Mouse (Mus musculus) monocyte, adult 5-6 weeks (primary cell): ENCODE data around the gene Runx2. TPM values are rescaled to one million over a fixed set of nuclear protein-coding genes. Genes with fewer than 3 reads are reported as not detected.

ENCODE experiments used
- ATAC-seq: fragments of 153-309, 156-312 bp; replicated peaks from 2 replicates; pipeline ENCODE4 v1.8.0; 2017; ENCODE audit warnings: mild to moderate bottlenecking; ENCODE audit not compliant: low TSS enrichment, insufficient number of reproducible peaks, severe bottlenecking, poor library complexity, low FRiP score
- total RNA-seq: library from RNA; stranded (forward); fragments of 200-1000, 200-491, 200-594 nt; gene quantifications from 3 replicates; pipeline ENCODE4 v1.2.3, GENCODE M21; 2017

Gene Runx2
- total RNA-seq, 1 experiment from 2014 or later, result 16.8 TPM

DNA sequence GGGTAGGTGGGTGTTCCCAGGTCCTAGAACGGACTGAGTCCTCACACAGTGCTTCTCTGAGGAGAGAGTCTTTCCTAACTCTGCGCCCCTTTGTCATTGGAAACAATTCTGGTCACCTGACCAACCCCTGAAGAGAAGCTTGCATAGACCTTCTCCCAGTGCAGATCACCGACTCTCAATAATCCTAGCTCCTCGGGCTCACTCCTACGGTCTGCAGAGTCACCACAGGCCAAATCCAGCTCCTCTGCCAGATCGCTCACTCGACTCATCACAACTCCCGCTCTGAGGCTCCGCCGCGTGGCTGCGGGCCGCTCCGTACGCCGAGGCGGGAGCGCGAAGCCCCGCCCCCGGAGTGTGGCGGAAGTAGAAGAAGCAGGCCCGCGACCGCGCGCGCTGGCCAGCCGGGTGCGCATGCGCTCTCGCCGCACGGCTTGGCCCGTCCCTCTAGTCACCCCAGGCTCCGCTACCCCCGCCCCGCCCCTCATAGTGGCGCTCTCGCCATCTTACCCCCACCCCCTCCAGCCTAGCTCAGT is 37.8 kb downstream of the Runx2 start, which contains the start of gene Supt3:
TSS of gene Supt3 (plus strand) at position 415 of the 533 bp plus-strand sequence.
- ATAC-seq, result peak; percentile 83

GRCm38 (mm10) chr17:44772576-44772975 is 42.0 kb downstream of the Runx2 start:
- no peak for ATAC-seq

DNA sequence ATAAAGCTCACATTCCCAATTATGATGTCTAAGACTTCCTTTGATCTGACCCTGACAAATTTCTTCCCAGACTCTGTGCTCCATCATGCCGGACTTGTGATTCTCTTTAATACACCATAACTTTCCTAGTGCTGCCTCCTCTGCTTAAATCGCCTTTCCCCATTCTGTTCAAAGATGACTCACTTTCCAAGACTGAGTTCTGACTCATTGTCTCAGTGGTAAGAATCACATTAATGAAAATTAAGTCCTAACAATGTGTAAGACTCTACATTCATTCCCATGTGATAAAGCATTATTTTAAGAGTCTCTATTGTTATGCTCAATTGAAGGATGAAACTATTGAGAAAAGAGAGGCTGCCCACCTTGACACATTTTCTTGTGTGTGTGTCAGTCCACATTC is 43.7 kb downstream of the Runx2 start:
- ATAC-seq, result no peak

DNA sequence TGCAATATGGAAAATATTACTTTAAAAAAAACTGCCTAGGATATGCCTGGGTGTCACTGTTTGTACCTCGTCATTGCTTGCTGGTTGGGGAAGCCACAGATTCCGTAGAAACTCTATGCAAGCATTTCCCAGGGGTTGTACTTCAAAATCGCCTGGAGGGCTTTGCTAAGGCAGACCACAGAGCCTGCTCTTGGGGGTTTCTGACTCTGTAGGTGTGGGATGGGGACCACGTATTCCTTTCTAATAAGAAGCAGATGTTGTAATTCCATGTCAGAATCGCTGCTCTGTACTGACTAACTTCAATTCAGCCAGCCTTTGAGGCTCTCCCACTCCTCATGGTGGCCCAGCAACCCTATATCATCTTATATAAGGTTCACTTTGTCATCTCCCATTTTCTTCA is 46.1 kb downstream of the Runx2 start:
- ATAC-seq, result no peak

DNA sequence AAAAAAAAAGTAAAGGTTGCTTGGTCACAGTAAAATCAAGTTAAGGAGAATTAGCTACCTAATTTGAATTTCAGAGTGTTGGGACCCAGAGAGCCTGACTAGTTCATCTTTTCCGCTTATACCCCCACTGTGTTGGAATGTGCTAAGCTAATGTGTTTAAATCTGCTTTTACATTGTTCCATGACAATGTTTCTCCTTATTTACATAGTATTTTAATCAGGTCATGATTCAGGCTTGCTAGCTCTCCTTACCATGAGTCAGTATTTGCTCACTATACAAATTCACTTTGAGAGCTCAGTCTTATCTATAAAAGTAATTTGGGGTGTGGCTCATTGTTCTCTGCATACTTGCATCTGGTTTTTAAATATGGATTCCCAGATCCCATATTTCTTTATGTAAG is 47.2 kb downstream of the Runx2 start:
- ATAC-seq, result no peak

DNA sequence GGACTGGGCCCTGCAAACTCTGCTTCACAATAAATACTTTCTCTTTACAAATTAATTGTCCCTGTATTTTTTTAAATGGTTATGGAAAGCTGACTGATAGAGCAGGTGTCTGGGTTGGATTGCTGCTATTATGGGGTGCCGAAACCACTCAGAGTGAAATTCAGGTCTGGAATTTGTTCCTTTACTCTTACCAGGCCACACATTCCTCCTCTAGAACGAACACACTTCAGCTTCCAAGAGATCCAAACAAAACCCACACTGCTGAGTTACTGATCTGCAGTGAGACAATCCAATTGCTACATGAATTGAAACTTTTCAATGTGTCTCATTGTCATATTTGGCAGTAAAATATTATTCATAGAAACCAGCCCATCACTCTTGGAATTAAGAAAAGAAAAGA is 47.6 kb downstream of the Runx2 start:
- ATAC-seq, result no peak

GRCm38 (mm10) chr17:44766318-44766717 is 48.3 kb downstream of the Runx2 start:
- no peak for ATAC-seq

DNA sequence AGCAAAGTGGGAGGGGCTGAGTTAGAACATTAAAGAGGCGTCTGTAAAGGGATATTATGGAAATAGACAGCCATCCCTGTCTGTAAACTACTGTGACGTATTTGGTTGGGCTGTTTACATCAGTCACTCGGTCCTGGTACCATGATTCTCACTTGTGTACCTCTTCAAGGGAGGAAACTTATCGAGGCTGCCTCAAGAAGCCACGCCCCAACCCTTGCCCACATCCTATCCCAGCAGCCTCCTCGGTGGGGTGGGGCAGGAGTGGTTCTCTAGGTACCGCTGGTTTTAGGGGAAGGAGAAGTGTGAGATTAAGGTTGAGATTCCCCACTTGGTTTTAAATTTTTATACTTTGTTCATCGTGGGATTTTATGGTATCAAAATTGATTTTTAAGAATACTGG is 69.2 kb downstream of the Runx2 start:
- ATAC-seq, result no peak

DNA sequence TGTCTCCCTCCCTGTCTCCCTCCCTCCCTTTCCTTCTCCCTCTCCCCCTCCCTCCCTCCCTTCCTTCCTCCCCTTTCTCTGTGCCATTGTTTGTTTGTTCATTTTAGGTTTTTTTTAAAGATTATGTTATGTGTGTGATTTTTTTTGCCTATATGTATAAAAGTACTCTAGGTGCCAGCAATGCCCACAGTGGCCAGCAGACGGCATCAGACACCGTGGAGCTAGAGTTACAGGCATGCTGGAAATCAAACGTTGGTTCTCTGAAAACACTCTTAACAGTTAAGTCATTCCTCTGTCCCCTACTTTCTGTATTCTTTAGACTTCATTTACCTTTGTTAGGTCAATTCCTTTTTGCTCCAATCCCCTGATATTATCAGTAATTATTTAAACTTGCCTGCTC is 70.8 kb downstream of the Runx2 start:
- no peak for ATAC-seq

DNA sequence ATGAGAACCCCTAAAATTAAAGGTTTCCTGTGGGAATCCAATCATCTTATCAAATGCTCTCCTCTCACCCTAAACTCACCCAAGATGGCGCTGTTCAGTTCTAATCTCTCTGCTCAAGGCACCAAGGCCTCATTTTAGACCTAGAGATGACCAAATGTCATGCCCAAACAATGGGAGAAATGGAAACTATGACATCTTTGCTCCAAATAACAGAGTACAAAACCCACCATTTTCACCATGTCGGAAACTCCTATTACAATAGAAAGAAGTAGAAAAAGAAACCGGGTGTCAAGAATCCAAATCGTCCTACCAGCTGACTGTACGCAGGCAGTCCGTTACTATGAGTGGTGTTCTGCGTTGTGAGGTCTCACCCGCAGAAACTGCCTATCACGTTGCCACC is 72.4 kb downstream of the Runx2 start:
- ATAC-seq, result no peak

- no peak for ATAC-seq
These were observed 76.4 kb downstream of the Runx2 start for GRCm38 (mm10) chr17:44738121-44738637.

DNA sequence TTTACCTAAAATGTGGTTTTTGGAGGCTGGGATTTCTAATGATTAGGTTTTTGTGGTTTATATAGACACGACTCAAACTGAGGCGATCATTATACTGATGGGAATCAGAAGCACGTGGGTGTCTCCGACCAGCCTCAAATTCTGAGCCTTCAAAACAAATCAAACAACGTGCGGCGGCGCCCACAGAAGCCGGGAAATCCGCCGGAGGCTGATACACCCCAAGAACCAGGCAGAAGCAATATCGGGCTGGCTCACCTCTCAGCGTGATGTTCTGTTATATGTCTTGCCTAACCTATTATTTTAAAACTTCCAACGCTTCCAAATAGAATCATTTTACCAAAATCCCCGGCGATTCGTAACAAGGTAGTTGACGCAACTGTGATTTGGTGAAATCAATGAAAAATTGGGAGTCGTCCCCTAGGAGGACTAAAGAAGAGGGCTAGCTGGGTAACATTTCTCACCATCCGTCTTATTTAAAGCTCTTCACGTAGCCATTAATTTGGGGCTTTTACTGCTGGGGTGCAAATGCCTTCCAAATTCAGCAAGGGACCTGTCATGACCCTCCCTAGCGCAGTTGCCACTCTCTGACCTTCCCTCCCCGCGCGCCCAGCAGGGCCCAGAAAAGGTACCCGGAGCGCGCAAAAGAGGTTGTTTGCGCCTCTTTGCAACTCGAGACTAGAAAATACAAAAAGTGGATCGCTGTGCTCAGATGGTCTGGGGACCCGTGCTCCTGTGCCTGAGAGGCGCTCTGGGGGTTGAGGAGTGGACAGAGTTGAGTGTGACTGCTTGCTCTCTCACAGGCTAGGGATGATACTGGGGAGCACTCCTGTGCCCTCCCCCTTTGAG is 77.1 kb downstream of the Runx2 start:
- ATAC-seq, result no peak

GRCm38 (mm10) chr17:44735991-44736561 is 78.5 kb downstream of the Runx2 start:
- ATAC-seq, result peak; percentile 42

- ATAC-seq, result peak; percentile 48
These were observed 79.2 kb downstream of the Runx2 start for GRCm38 (mm10) chr17:44735223-44735990.

GRCm38 (mm10) chr17:44734501-44735222 is 79.9 kb downstream of the Runx2 start:
- peak; percentile 34; the same call in 1 of the 2 replicates for ATAC-seq

- ATAC-seq, result no peak
These were observed 80.9 kb downstream of the Runx2 start for GRCm38 (mm10) chr17:44733544-44734310.

- no peak for ATAC-seq
These were observed 86.1 kb downstream of the Runx2 start for GRCm38 (mm10) chr17:44728464-44728863.

DNA sequence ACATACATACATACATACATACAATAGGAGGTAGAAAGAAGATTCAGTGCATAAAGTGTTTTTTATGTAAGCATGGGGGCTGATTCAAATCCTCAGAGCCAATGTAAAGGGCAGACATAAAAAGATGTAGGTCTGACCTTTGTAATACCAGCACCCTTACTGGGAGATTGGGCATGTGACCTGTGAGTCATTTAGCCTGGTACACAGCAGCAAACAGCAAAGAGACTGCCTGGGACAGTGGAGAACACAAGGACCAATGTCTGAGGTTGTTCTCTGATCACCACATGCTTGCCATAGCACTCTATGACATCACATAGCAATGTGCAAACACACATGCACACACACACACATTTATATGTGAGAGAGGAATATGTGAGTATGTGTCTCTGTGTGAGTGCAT is 86.9 kb downstream of the Runx2 start:
- ATAC-seq, result peak; percentile 55
